ENCODE assay signal across 11 mouse cellular contexts in the genomic region with DNA sequence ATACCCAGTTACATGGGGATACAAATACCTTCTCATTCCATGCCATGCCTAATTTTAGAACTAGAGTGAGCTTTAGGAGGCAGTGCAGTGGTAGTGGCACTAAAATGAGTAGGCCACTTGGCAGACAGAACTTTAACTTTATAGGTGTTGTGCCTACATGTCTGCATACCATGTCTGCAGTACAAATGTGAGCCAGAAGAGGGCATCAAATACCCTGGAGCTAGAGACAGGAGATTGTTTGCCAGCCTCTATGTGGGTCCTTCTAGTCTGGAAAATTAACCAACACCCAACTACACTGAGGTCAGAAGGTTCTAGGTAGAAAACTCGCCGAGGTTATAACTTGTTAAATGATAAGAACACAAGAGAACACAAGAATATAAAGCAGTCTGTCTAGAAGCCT. TPM values are rescaled to one million over a fixed set of nuclear protein-coding genes. Genes with fewer than 3 reads are reported as not detected.
DNase-seq lines count a peak whose midpoint lies in the region; ATAC-seq and TF ChIP-seq lines count a peak whose summit lies in the region.
"Had no signal": no experiment of that assay in that cellular context is flagged by ENCODE, and none has a peak within 500 bp of the region (broad histone marks: within the 10 kb centered on the region; RNA-seq: fewer than 3 reads in every experiment).

No protein-coding gene starts in this region.

- peak; percentile 57; the same call in 1 of the 2 replicates for TF ChIP-seq CTCF in liver, embryonic 14.5 days (IDR thresholded peaks at IDR 0.05; ENCODE audit: low read depth)

- no peak overlapping the region for H3K4me2 ChIP-seq in liver, embryonic 14.5 days (ENCODE audit: low read depth)
- H3K4me2 ChIP-seq: midbrain, embryonic 15.5 days had no signal

- peaks cover 2 to 5% of the 10 kb centered on the region in 2 experiments; a peak in 2 of 4 replicates for H3K4me1 ChIP-seq in liver, embryonic 14.5 days (replicated peaks; ENCODE audit: control insufficient read depth in 2 of 2, insufficient read depth in 2 of 2, low read length in 1 of 2)
- H3K4me1 ChIP-seq: forebrain, embryonic 10.5 days had no signal

- H3K27me3 ChIP-seq in liver, embryonic 14.5 days (ENCODE audit: control insufficient read depth, insufficient read depth, low read length) = no peaks in the 10 kb centered on the region
- H3K27me3 ChIP-seq: midbrain, embryonic 15.5 days had no signal

- ATAC-seq in liver, embryonic 14.5 days (ENCODE audit: insufficient read depth) = no peak
- ATAC-seq in activated CD4-positive, CD25-positive, alpha-beta regulatory T cell, adult 4 months = peak; percentile 58
- ATAC-seq in monocyte, adult 5-6 weeks (replicated peaks; ENCODE audit: insufficient number of reproducible peaks, low FRiP score, low TSS enrichment, poor library complexity, severe bottlenecking) = peak; percentile 60
- ATAC-seq: midbrain, embryonic 15.5 days had no signal

- no peak for TF ChIP-seq EP300 in liver, embryonic 14.5 days (IDR thresholded peaks at IDR 0.05; ENCODE audit: low read depth)

- H3K27ac ChIP-seq in liver, embryonic 14.5 days = no peak overlapping the region
- H3K27ac ChIP-seq: forebrain, embryonic 10.5 days; midbrain, embryonic 15.5 days had no signal

- no peak overlapping the region for H3K9ac ChIP-seq in liver, embryonic 14.5 days (replicated peaks)
- H3K9ac ChIP-seq: midbrain, embryonic 15.5 days had no signal

- no peak overlapping the region for H3K4me3 ChIP-seq in liver, embryonic 14.5 days (ENCODE audit: insufficient read depth in 1 of 2, low read depth in 2 of 2, low read length in 2 of 2)
- H3K4me3 ChIP-seq: forebrain, embryonic 10.5 days; midbrain, embryonic 15.5 days had no signal

- no peaks in the 10 kb centered on the region for H3K9me3 ChIP-seq in liver, embryonic 14.5 days (ENCODE audit: control insufficient read depth, low read length)
- H3K9me3 ChIP-seq: forebrain, embryonic 10.5 days; midbrain, embryonic 15.5 days had no signal

- 45% methylated on average over 2 of the region's 2 CpGs for WGBS in liver, embryonic 14.5 days (ENCODE audit: insufficient replicate concordance)

- H3K36me3 ChIP-seq in liver, embryonic 14.5 days (replicated peaks; ENCODE audit: control insufficient read depth, insufficient read depth, low read depth) = no peaks in the 10 kb centered on the region
- H3K36me3 ChIP-seq: forebrain, embryonic 10.5 days; midbrain, embryonic 15.5 days had no signal

- peak; percentile 46 for DNase-seq in embryo, embryonic 10.5 days (ENCODE audit: low spot score)
- DNase-seq in embryo, embryonic 10 days (ENCODE audit: low spot score) = no peak
- DNase-seq in liver, embryonic 14.5 days (ENCODE audit: low read depth in 3 of 3, low spot score in 3 of 3) = no peak
- DNase-seq in liver = no peak
- DNase-seq in urinary bladder, postnatal 14 days (ENCODE audit: low spot score) = no peak
- no peak for DNase-seq in frontal cortex, adult 2 months (ENCODE audit: extremely low spot score in 1 of 2, low spot score in 1 of 2)
- DNase-seq: left cerebral cortex, postnatal 4 days had no signal

RNA-seq across cellular contexts. Expression of a gene that starts 9.0 kb away (rescaled TPM):
- polyA plus RNA-seq in liver, embryonic 14.5 days (2012; rRNA removed) = not detected in 2 replicates
- polyA plus RNA-seq in liver, embryonic 14.5 days (2014; fragmentation: Nextera tagmentation; extraction: Ambion mirVana) = not detected in 2 replicates
- polyA plus RNA-seq in activated CD4-positive, CD25-positive, alpha-beta regulatory T cell, adult 4 months (2017; shearing (Covaris generic)) = not detected
- total RNA-seq in monocyte, adult 5-6 weeks (2017) = not detected in 3 replicates
- 0.06 and 0.08 TPM in 2 replicates for polyA plus RNA-seq in frontal cortex, adult 2 months (2012; rRNA removed)
- polyA plus RNA-seq: forebrain, embryonic 10.5 days; midbrain, embryonic 15.5 days had no signal

RNA-seq across cellular contexts. Expression of a gene that starts 9.1 kb away (rescaled TPM):
- 20.6 and 32.9 TPM in 2 replicates for polyA plus RNA-seq in liver, embryonic 14.5 days (2012; rRNA removed)
- 31.3 and 35.9 TPM in 2 replicates for polyA plus RNA-seq in liver, embryonic 14.5 days (2014; fragmentation: Nextera tagmentation; extraction: Ambion mirVana)
- 10 to 100 TPM; 83.6 to 88.1 TPM for polyA plus RNA-seq in activated CD4-positive, CD25-positive, alpha-beta regulatory T cell, adult 4 months (2017; shearing (Covaris generic))
- total RNA-seq in monocyte, adult 5-6 weeks (2017) = 85.4 to 96.9 TPM (median 86.6 TPM) in 3 replicates
- polyA plus RNA-seq in frontal cortex, adult 2 months (2012; rRNA removed) = 58.4 and 58.7 TPM in 2 replicates

RNA-seq across cellular contexts. Expression of a gene that starts 13.2 kb away (rescaled TPM):
- polyA plus RNA-seq in liver, embryonic 14.5 days (2012; rRNA removed) = 9.6 and 10.8 TPM in 2 replicates
- 18.0 and 19.8 TPM in 2 replicates for polyA plus RNA-seq in liver, embryonic 14.5 days (2014; fragmentation: Nextera tagmentation; extraction: Ambion mirVana)
- 100 to 1,000 TPM; 108 to 124 TPM for polyA plus RNA-seq in activated CD4-positive, CD25-positive, alpha-beta regulatory T cell, adult 4 months (2017; shearing (Covaris generic))
- total RNA-seq in monocyte, adult 5-6 weeks (2017) = 55.8 to 70.2 TPM (median 65.8 TPM) in 3 replicates
- polyA plus RNA-seq in frontal cortex, adult 2 months (2012; rRNA removed) = 61.4 and 70.5 TPM in 2 replicates

RNA-seq across cellular contexts. Expression of a gene that starts 53.6 kb away (rescaled TPM):
- polyA plus RNA-seq in liver, embryonic 14.5 days (2012; rRNA removed) = not detected in 2 replicates
- not detected in 2 replicates for polyA plus RNA-seq in liver, embryonic 14.5 days (2014; fragmentation: Nextera tagmentation; extraction: Ambion mirVana)
- not detected for polyA plus RNA-seq in activated CD4-positive, CD25-positive, alpha-beta regulatory T cell, adult 4 months (2017; shearing (Covaris generic))
- not detected in 3 replicates for total RNA-seq in monocyte, adult 5-6 weeks (2017)
- 0.13 and 0.14 TPM in 2 replicates for polyA plus RNA-seq in frontal cortex, adult 2 months (2012; rRNA removed)
- total RNA-seq: left cerebral cortex, postnatal 4 days had no signal
- polyA plus RNA-seq: forebrain, embryonic 10.5 days; midbrain, embryonic 15.5 days had no signal
